Mouse (Mus musculus) liver, postnatal 0 days (tissue): ENCODE measurements around the gene Myh2. TPM values are rescaled to one million over a fixed set of nuclear protein-coding genes. Genes with fewer than 3 reads are reported as not detected.

ENCODE experiments used
- ATAC-seq: fragments of 200-750 bp; cut with Nextera tagmentation; 2 replicates; pipeline ENCODE4 v1.8.0; 2017; ENCODE audit warnings: mild to moderate bottlenecking, moderate library complexity
- DNase-seq: peaks from one replicate; pipeline ENCODE4 v3.0.0-alpha.2; 2016
- H3K27ac ChIP-seq: fragments of 300-500 bp; sonication (generic); 2 replicates; pipeline ENCODE4 v1.5.1; 2014; ENCODE audit warnings: antibody characterized with exemption, moderate library complexity, mild to moderate bottlenecking, low read depth
- H3K27me3 ChIP-seq: fragments of 300-500 bp; sonication (generic); 2 replicates; pipeline ENCODE4 v1.6.1; 2014; ENCODE audit warnings: low read length, control low read depth, mixed read lengths; ENCODE audit not compliant: insufficient read depth
- H3K36me3 ChIP-seq: fragments of 300-500 bp; sonication (generic); replicated peaks from 2 replicates; pipeline ENCODE4 v1.6.1; 2014; ENCODE audit warnings: mild to moderate bottlenecking, control low read depth, low read length, moderate library complexity, mixed read lengths; ENCODE audit not compliant: insufficient read depth
- H3K4me1 ChIP-seq: fragments of 300-500 bp; sonication (generic); 2 replicates; pipeline ENCODE4 v1.6.1; 2014; ENCODE audit warnings: antibody characterized with exemption, mild to moderate bottlenecking, control low read depth; ENCODE audit not compliant: insufficient read depth
- H3K4me2 ChIP-seq: fragments of 300-500 bp; sonication (generic); 2 replicates; pipeline ENCODE4 v1.6.1; 2014; ENCODE audit warnings: low read depth, mild to moderate bottlenecking, low read length, moderate library complexity, mixed read lengths
- H3K4me3 ChIP-seq: fragments of 300-500 bp; sonication (generic); 2 replicates; pipeline ENCODE4 v1.5.1; 2014; ENCODE audit warnings: low read depth, low read length
- H3K9ac ChIP-seq: fragments of 300-500 bp; sonication (generic); replicated peaks from 2 replicates; pipeline ENCODE4 v1.6.1; 2014; ENCODE audit warnings: mild to moderate bottlenecking, moderate library complexity
- H3K9me3 ChIP-seq: fragments of 300-500 bp; sonication (generic); 2 replicates; pipeline ENCODE4 v1.6.1; 2016; ENCODE audit warnings: mild to moderate bottlenecking, control low read depth, low read length, mixed read lengths
- CTCF ChIP-seq: sonication (generic); IDR thresholded peaks from 2 replicates; pipeline ENCODE4 v1.5.1; 2016; ENCODE audit warnings: antibody characterized with exemption, low read depth
- EP300 ChIP-seq: IDR thresholded peaks from 2 replicates; pipeline ENCODE4 v1.6.1; 2016; ENCODE audit warnings: antibody characterized with exemption, low read depth, mild to moderate bottlenecking
- WGBS: fragments of 180-500 bp; shearing (Covaris S2); extraction: QIAGEN DNeasy Blood & Tissue Kit; methylation state at CpG from one replicate; pipeline ENCODE4 v1.1.7; 2014; ENCODE audit not compliant: insufficient replicate concordance; 5-methylcytosine and 5-hydroxymethylcytosine counted together
- polyA plus RNA-seq: library from polyadenylated mRNA; unstranded; fragments of >200 nt; fragmentation: Nextera tagmentation; extraction: Ambion mirVana; gene quantifications from 2 replicates; pipeline ENCODE4 v1.2.1, GENCODE M21; 2015

The Myh2 gene
- polyA plus RNA-seq, 1 experiment from 2014 or later = not detected

DNA sequence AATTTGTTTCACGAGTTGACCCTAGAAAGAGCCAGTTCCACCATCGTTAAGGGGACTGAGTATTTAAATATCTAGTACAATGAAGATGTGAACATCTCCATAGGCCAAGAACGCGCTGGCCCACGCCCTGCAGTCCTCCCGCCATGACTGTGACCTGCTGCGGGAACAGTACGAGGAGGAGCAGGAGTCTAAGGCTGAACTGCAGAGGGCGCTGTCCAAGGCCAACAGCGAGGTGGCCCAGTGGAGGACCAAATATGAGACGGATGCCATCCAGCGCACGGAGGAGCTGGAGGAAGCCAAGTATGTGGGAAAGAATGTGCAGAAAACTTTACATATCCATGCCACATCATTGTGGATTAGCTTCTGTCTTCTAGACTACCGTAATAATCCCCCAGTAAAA lies 20.7 kb downstream of the Myh2 start:
- Histone ChIP-seq H3K27me3 (no peaks in the 10 kb centered on the region), H3K9ac (no peak overlapping the region), H3K4me2 (no peak overlapping the region), H3K9me3 (no peaks in the 10 kb centered on the region), H3K4me1 (no peaks in the 10 kb centered on the region), H3K4me3 (no peak overlapping the region), H3K27ac (no peak overlapping the region), H3K36me3 (no peaks in the 10 kb centered on the region)
- ATAC-seq (no peak), DNase-seq (no peak)
- no peak for TF ChIP-seq EP300
- TF ChIP-seq CTCF = no peak
- 84% methylated on average over 14 of the region's 14 CpGs for WGBS

DNA sequence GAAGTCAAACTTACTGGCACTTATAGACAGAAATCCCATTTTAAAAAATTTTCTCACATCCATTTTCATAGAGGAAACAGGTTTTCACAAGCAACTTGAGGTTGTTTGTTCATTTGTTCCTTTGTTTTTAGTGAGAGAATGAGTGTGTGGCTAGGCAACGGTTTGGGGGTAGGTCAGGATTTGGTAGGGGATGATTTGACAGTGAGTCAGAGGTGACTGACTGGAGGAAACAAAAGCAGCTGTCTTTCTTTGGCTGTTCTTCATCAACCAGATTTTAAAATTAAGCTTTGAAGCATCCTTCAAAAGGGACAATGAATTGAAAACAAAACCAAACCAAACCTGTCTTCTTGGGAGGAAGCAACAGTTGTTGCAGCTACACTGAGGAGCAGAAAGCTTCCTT lies 28.5 kb downstream of the Myh2 start:
- no peak overlapping the region for H3K9ac ChIP-seq
- no peak overlapping the region for H3K4me2 ChIP-seq
- ATAC-seq = no peak
- no peaks in the 10 kb centered on the region for H3K4me1 ChIP-seq
- 56% methylated on average over 1 of the region's 1 CpGs for WGBS
- no peak overlapping the region for H3K4me3 ChIP-seq
- no peak overlapping the region for H3K27ac ChIP-seq
- no peaks in the 10 kb centered on the region for H3K36me3 ChIP-seq
- no peaks in the 10 kb centered on the region for H3K27me3 ChIP-seq
- no peak for TF ChIP-seq CTCF
- TF ChIP-seq EP300 = no peak
- no peaks in the 10 kb centered on the region for H3K9me3 ChIP-seq
- no peak for DNase-seq

DNA sequence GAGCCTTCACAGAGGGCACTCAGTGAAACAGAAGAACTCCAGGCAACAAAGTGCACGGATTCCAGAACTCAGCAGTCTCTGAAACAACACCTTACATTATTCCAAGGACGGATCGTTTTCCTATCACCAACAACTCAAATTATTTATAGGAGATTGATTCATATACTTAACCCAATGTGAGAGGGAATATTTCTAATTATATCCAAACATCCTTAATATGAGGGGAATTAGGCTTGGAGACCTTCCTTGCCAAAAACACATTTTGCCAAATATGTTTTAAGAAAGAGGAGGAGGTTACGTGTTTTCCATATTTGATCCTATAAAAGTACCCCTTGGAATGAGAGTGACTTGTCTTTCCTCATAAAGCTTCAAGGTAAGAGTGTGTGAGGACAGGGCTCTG lies 28.9 kb downstream of the Myh2 start, which contains the start of gene Myh1:
TSS of gene Myh1 (plus strand) at position 301 of the 400 bp plus-strand sequence.
- Histone ChIP-seq H3K4me2 (no peak within 1 kb of the TSS), H3K27me3 (no peaks in the 10 kb centered on the region), H3K36me3 (no peaks in the 10 kb centered on the region), H3K4me1 (no peaks in the 10 kb centered on the region), H3K9ac (no peak within 1 kb of the TSS), H3K4me3 (no peak within 1 kb of the TSS), H3K9me3 (no peaks in the 10 kb centered on the region), H3K27ac (no peak within 1 kb of the TSS)
- DNase-seq (no peak), ATAC-seq (no peak)
- no peak for TF ChIP-seq CTCF
- TF ChIP-seq EP300 = no peak
- WGBS = 70% methylated on average over 4 of the region's 4 CpGs

DNA sequence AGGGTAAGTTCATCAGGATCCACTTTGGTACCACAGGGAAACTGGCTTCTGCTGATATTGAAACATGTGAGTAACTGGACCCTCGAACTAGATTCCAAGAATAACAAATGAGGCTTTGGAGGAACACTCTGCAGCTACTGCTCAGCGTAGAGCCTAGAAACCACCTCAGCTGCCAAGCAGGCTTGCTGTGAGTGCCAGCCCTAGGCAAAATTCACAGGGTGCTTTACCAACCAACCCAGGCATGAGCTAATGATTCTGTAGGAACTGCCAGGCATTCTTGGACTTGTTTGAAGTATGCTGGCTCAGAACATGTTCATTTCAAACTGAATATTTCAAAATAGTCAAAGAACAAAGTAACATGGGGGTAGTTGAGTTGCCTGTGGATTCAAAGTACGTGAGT lies 33.9 kb downstream of the Myh2 start:
- ATAC-seq (no peak), DNase-seq (no peak)
- H3K36me3 ChIP-seq = no peaks in the 10 kb centered on the region
- TF ChIP-seq CTCF (no peak), EP300 (no peak)
- no peak overlapping the region for H3K4me3 ChIP-seq
- H3K27ac ChIP-seq = no peak overlapping the region
- no peak overlapping the region for H3K4me2 ChIP-seq
- WGBS = 63% methylated on average over 3 of the region's 3 CpGs
- no peaks in the 10 kb centered on the region for H3K4me1 ChIP-seq
- H3K9ac ChIP-seq = no peak overlapping the region
- no peaks in the 10 kb centered on the region for H3K27me3 ChIP-seq
- H3K9me3 ChIP-seq = no peaks in the 10 kb centered on the region

DNA sequence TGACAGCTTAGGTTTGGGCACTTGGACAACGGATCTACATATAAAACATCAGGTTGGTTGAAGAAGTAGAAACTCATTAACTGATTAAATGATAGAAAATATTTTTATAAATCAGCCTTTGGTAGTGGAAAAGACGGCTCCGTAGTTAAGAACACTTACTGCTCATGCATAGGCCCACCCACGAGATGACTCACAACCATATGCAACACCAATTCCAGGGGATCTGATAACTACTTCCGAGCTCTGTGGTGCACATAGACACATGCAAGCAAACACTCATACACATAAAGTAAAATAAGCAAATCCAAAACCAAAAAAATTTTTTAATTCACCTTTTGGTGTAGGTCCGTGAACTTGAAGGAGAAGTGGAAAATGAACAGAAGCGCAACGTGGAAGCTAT lies 51.0 kb downstream of the Myh2 start:
- ATAC-seq (no peak), DNase-seq (no peak)
- Histone ChIP-seq H3K9ac (no peak overlapping the region), H3K27ac (no peak overlapping the region), H3K4me1 (no peaks in the 10 kb centered on the region), H3K36me3 (no peaks in the 10 kb centered on the region), H3K27me3 (no peaks in the 10 kb centered on the region), H3K4me3 (no peak overlapping the region), H3K9me3 (no peaks in the 10 kb centered on the region), H3K4me2 (no peak overlapping the region)
- no peak for TF ChIP-seq EP300
- TF ChIP-seq CTCF = no peak
- 76% methylated on average over 8 of the region's 8 CpGs for WGBS

DNA sequence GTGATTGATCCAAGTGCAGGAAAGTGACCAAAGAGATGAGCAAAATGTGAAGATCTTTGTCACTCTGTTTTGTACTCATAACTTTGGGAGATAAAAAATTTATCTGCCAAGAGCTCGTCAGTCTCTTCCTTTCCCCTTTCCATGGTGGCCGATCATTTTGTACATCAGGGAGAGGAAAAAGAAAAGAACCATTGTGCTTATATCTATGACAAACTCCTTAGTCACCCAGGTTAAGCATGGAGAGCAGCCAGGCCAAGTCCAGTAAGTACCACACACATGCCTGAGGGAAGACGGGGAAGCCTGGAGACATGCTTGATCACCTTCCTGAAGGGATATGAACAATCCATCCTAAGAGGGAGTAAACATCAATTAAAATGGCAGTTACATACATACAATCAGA lies 53.6 kb downstream of the Myh2 start:
- no peak overlapping the region for H3K4me3 ChIP-seq
- 78% methylated on average over 3 of the region's 3 CpGs for WGBS
- no peaks in the 10 kb centered on the region for H3K36me3 ChIP-seq
- no peak overlapping the region for H3K27ac ChIP-seq
- no peaks in the 10 kb centered on the region for H3K9me3 ChIP-seq
- H3K4me1 ChIP-seq = no peaks in the 10 kb centered on the region
- DNase-seq (no peak), ATAC-seq (no peak)
- H3K9ac ChIP-seq = no peak overlapping the region
- TF ChIP-seq EP300 (no peak), CTCF (no peak)
- H3K4me2 ChIP-seq = no peak overlapping the region
- no peaks in the 10 kb centered on the region for H3K27me3 ChIP-seq

DNA sequence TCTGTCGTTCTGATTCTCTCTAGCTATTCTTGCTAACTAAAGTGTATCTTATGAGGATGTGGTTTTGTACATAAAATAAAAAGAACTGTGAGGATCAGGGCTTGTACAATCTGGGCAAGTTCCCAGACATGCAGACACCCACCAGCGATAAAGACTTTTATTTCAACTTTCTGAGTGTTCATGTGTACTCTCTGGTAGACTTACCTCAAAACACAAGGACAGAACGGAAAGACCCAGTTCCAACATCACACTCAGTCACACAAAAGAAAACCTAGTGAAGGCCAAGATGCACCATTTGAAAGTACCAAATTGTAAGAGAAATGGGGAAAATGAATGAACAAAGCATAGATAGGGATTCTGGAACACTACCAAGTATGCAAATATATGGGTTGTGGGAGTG lies 57.9 kb downstream of the Myh2 start:
- no peak overlapping the region for H3K4me3 ChIP-seq
- H3K9ac ChIP-seq = no peak overlapping the region
- TF ChIP-seq EP300 = no peak
- no peak for TF ChIP-seq CTCF
- no peak overlapping the region for H3K4me2 ChIP-seq
- no peak overlapping the region for H3K27ac ChIP-seq
- H3K27me3 ChIP-seq = no peaks in the 10 kb centered on the region
- no peaks in the 10 kb centered on the region for H3K36me3 ChIP-seq
- H3K9me3 ChIP-seq = no peaks in the 10 kb centered on the region
- H3K4me1 ChIP-seq = no peaks in the 10 kb centered on the region
- 78% methylated on average over 3 of the region's 3 CpGs for WGBS
- ATAC-seq (no peak), DNase-seq (no peak)
